In genomic region chr1:38440471-38440815, GRCm38 (mm10) we compare ENCODE assay signal across 12 mouse cellular contexts.
DNase-seq lines count a peak whose midpoint lies in the region; ATAC-seq and TF ChIP-seq lines count a peak whose summit lies in the region.
"Had no signal": no experiment of that assay in that cellular context is flagged by ENCODE, and none has a peak within 500 bp of the region (broad histone marks: within the 10 kb centered on the region; RNA-seq: fewer than 3 reads in every experiment).

No protein-coding gene starts in this region.

- H3K4me2 ChIP-seq in stomach, embryonic 14.5 days (replicated peaks; ENCODE audit: low read depth, low read length), result no peak overlapping the region
- no peak overlapping the region for H3K4me2 ChIP-seq in stomach, postnatal 0 days (replicated peaks; ENCODE audit: low read depth)
- no peak overlapping the region for H3K4me2 ChIP-seq in midbrain, embryonic 14.5 days (ENCODE audit: low read length)
- H3K4me2 ChIP-seq: embryonic facial prominence, embryonic 13.5 days; heart, embryonic 12.5 days had no signal

- no peaks in the 10 kb centered on the region for H3K9me3 ChIP-seq in stomach, embryonic 14.5 days (ENCODE audit: control insufficient read depth, low read depth, low read length)
- H3K9me3 ChIP-seq in stomach, postnatal 0 days (ENCODE audit: control insufficient read depth, low read length), result no peaks in the 10 kb centered on the region
- no peaks in the 10 kb centered on the region for H3K9me3 ChIP-seq in limb, embryonic 10.5 days (replicated peaks)
- H3K9me3 ChIP-seq in midbrain, embryonic 14.5 days (ENCODE audit: control insufficient read depth, low read length), result no peaks in the 10 kb centered on the region
- H3K9me3 ChIP-seq: embryonic facial prominence, embryonic 13.5 days; heart, embryonic 12.5 days had no signal

- H3K36me3 ChIP-seq in stomach, embryonic 14.5 days (ENCODE audit: control insufficient read depth, insufficient read depth, low read length), result no peaks in the 10 kb centered on the region
- no peaks in the 10 kb centered on the region for H3K36me3 ChIP-seq in stomach, postnatal 0 days (ENCODE audit: control insufficient read depth, insufficient read depth, low read length)
- no peaks in the 10 kb centered on the region for H3K36me3 ChIP-seq in limb, embryonic 10.5 days
- H3K36me3 ChIP-seq in midbrain, embryonic 14.5 days (ENCODE audit: control insufficient read depth, insufficient read depth, low read length), result no peaks in the 10 kb centered on the region
- H3K36me3 ChIP-seq: embryonic facial prominence, embryonic 13.5 days; heart, embryonic 12.5 days had no signal

- H3K4me3 ChIP-seq in stomach, embryonic 14.5 days (ENCODE audit: low read depth, low read length), result no peak overlapping the region
- no peak overlapping the region for H3K4me3 ChIP-seq in stomach, postnatal 0 days (ENCODE audit: low read depth, low read length)
- no peak overlapping the region for H3K4me3 ChIP-seq in limb, embryonic 10.5 days
- no peak overlapping the region for H3K4me3 ChIP-seq in midbrain, embryonic 14.5 days (replicated peaks; ENCODE audit: low read depth, low read length)
- H3K4me3 ChIP-seq: embryonic facial prominence, embryonic 13.5 days; heart, embryonic 12.5 days had no signal

- H3K9ac ChIP-seq in stomach, embryonic 14.5 days (replicated peaks; ENCODE audit: low read depth, low read length), result no peak overlapping the region
- H3K9ac ChIP-seq in stomach, postnatal 0 days (ENCODE audit: low read length), result no peak overlapping the region
- H3K9ac ChIP-seq in midbrain, embryonic 14.5 days (replicated peaks; ENCODE audit: low read length), result no peak overlapping the region
- H3K9ac ChIP-seq: embryonic facial prominence, embryonic 13.5 days; heart, embryonic 12.5 days had no signal

- H3K27ac ChIP-seq in stomach, embryonic 14.5 days (ENCODE audit: low read length), result peak overlapping the region; percentile 55; the same call in 1 of the 2 replicates
- H3K27ac ChIP-seq in stomach, postnatal 0 days (replicated peaks), result no peak overlapping the region
- peak overlapping the region; percentile 58 for H3K27ac ChIP-seq in limb, embryonic 10.5 days
- peak overlapping the region; percentile 72 for H3K27ac ChIP-seq in midbrain, embryonic 14.5 days (replicated peaks; ENCODE audit: low read depth, low read length)
- H3K27ac ChIP-seq: embryonic facial prominence, embryonic 13.5 days had no signal

- ATAC-seq in stomach, embryonic 14.5 days (ENCODE audit: insufficient number of reproducible peaks, insufficient read depth, low FRiP score, low read depth), result no peak
- ATAC-seq in stomach, postnatal 0 days (ENCODE audit: low FRiP score, low TSS enrichment), result no peak
- ATAC-seq in midbrain, embryonic 14.5 days (ENCODE audit: low FRiP score, low TSS enrichment), result no peak

- DNase-seq in stomach, postnatal 0 days (ENCODE audit: low spot score), result no peak
- DNase-seq in limb, embryonic 10.5 days (ENCODE audit: low spot score), result no peak
- no peak for DNase-seq in midbrain, embryonic 14.5 days
- no peak for DNase-seq in cerebellum, adult 11 months
- DNase-seq in MN1 (ENCODE audit: low spot score), result no peak
- no peak for DNase-seq in Muller cell, postnatal 12 days (ENCODE audit: inconsistent ontology term)
- DNase-seq: cerebellum, adult 8-10 months; thymus, adult 18-20 months had no signal

- no peaks in the 10 kb centered on the region for H3K27me3 ChIP-seq in stomach, embryonic 14.5 days (ENCODE audit: control insufficient read depth, insufficient read depth, low read length)
- no peaks in the 10 kb centered on the region for H3K27me3 ChIP-seq in stomach, postnatal 0 days (ENCODE audit: control insufficient read depth, insufficient read depth, low read length)
- H3K27me3 ChIP-seq in limb, embryonic 10.5 days (ENCODE audit: low read depth, poor library complexity, severe bottlenecking), result no peaks in the 10 kb centered on the region
- no peaks in the 10 kb centered on the region for H3K27me3 ChIP-seq in midbrain, embryonic 14.5 days (ENCODE audit: control insufficient read depth, insufficient read depth, low read length)
- H3K27me3 ChIP-seq: CH12.LX; embryonic facial prominence, embryonic 13.5 days; heart, embryonic 12.5 days had no signal

- peaks cover 32% of the 10 kb centered on the region for H3K4me1 ChIP-seq in stomach, embryonic 14.5 days (ENCODE audit: control insufficient read depth, insufficient read depth, low read length)
- no peaks in the 10 kb centered on the region for H3K4me1 ChIP-seq in stomach, postnatal 0 days (replicated peaks; ENCODE audit: control insufficient read depth, insufficient read depth)
- H3K4me1 ChIP-seq in limb, embryonic 10.5 days, result peaks cover 79% of the 10 kb centered on the region
- H3K4me1 ChIP-seq in midbrain, embryonic 14.5 days (ENCODE audit: control insufficient read depth, insufficient read depth, low read length), result peaks cover 67% of the 10 kb centered on the region

- 63% methylated on average over 6 of the region's 6 CpGs for WGBS in stomach, embryonic 14.5 days
- WGBS in stomach, postnatal 0 days, result 63% methylated on average over 6 of the region's 6 CpGs
- WGBS in limb, embryonic 10.5 days, result 80% methylated on average over 6 of the region's 6 CpGs
- 56% methylated on average over 6 of the region's 6 CpGs for WGBS in midbrain, embryonic 14.5 days

- TF ChIP-seq EP300 in stomach, postnatal 0 days (optimal IDR thresholded peaks at IDR 0.05), result no peak

- TF ChIP-seq CTCF in stomach, postnatal 0 days (IDR thresholded peaks at IDR 0.05; ENCODE audit: low read depth), result no peak
